Mouse (Mus musculus): ENCODE measurements at regions not wholly inside any gene's neighbourhood (a gene's known extent, or its start where the extent isn't known, plus 50 kb on each side); places are given as distances from the start of the nearest gene placed in this dataset.

DNA sequence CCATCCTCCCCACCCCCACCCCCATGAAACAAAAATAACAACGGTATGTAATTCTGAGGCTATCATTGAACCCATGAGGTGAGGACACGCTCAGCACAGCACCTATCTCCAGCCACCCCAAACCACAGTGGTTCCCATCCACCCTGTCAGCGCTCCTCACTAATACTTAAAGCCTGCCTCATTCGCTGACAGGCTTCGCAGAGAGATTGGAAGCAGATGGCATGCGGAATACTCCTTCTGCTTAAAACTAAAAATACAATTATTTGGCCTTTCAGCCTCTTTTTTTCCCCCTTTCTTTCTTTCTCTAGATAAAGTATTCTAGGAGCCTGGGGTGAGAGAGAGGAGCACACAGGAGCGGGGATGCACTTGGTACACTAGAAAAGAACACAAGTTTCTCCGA is 199.9 kb downstream of the Prdm2 start:
- Histone ChIP-seq H3K27ac (no peak overlapping the region), H3K9ac (no peak overlapping the region), H3K4me2 (no peak overlapping the region), H3K4me3 (no peak overlapping the region), H3K9me3 (no peaks in the 10 kb centered on the region), H3K36me3 (no peaks in the 10 kb centered on the region), H3K27me3 (peaks cover 5% of the 10 kb centered on the region; the same call in 1 of the 2 replicates), H3K4me1 (no peaks in the 10 kb centered on the region)
- WGBS = 56% methylated on average over 8 of the region's 8 CpGs
- ATAC-seq (ENCODE audit: insufficient number of reproducible peaks, low FRiP score, low TSS enrichment, low read depth) = no peak

DNA sequence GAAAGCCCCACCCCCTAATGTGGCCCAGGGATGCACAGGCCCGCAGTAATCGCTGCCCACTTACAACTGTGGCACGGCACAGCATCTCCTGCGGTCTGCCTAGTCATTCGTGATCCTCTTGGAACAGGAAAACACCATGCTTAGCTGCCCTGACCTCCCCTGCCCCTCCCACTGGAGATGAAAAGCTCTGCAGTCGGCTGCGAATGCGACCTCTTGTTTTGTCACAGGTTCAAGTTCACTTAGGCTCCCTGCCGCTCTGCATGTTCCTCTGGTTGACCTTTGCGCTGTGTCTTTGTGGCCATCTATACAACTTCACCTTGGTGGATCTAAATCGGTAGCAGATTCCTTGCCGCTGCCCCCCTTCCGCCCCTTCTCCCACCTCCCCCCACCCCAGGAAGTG is 210.8 kb downstream of the Prdm2 start:
- no peak overlapping the region for H3K4me3 ChIP-seq
- no peak overlapping the region for H3K27ac ChIP-seq
- H3K9me3 ChIP-seq = no peaks in the 10 kb centered on the region
- no peaks in the 10 kb centered on the region for H3K36me3 ChIP-seq
- WGBS = 32% methylated on average over 13 of the region's 13 CpGs
- no peak for ATAC-seq (ENCODE audit: insufficient number of reproducible peaks, low FRiP score, low TSS enrichment, low read depth)
- H3K4me1 ChIP-seq = peaks cover 8% of the 10 kb centered on the region; the same call in 1 of the 2 replicates
- no peak overlapping the region for H3K4me2 ChIP-seq
- no peak overlapping the region for H3K9ac ChIP-seq
- H3K27me3 ChIP-seq = no peaks in the 10 kb centered on the region

- no peak for ATAC-seq (ENCODE audit: insufficient number of reproducible peaks, low FRiP score, low TSS enrichment, low read depth)
- Histone ChIP-seq H3K9me3 (no peaks in the 10 kb centered on the region), H3K4me3 (no peak overlapping the region), H3K27ac (no peak overlapping the region), H3K4me2 (no peak overlapping the region), H3K4me1 (peaks cover 8% of the 10 kb centered on the region; the same call in 1 of the 2 replicates), H3K36me3 (no peaks in the 10 kb centered on the region), H3K27me3 (no peaks in the 10 kb centered on the region), H3K9ac (no peak overlapping the region)
- WGBS = 45% methylated on average over 5 of the region's 5 CpGs
Observed at GRCm38 (mm10) chr4:143001486-143001885, 211.3 kb downstream of the Prdm2 start.

DNA sequence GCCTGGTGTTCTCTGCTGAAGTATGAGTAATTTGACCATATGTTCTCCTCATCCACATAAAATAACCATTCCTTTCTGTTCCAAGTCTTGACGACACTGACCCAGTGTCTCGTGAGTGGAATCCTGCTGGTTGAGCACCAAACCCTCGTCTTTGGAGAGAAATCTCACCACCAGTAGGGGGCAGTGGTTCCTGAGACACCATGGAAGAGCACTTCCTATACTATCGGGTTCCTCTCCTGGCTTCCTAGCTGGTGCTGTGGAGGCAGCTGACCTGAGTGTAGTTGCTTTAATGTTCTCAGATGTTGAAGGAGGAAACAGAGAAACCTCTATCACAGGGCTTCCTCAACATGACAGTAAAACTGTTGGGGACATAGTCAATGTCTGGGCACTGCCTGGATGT is 216.4 kb downstream of the Prdm2 start:
- Histone ChIP-seq H3K4me2 (no peak overlapping the region), H3K9me3 (no peaks in the 10 kb centered on the region), H3K27me3 (no peaks in the 10 kb centered on the region), H3K27ac (no peak overlapping the region), H3K4me3 (no peak overlapping the region), H3K36me3 (no peaks in the 10 kb centered on the region), H3K9ac (no peak overlapping the region), H3K4me1 (peaks cover under 1% of the 10 kb centered on the region; the same call in 1 of the 2 replicates)
- ATAC-seq (ENCODE audit: insufficient number of reproducible peaks, low FRiP score, low TSS enrichment, low read depth) = no peak
- WGBS = 64% methylated on average over 4 of the region's 4 CpGs

- H3K9ac ChIP-seq = no peak overlapping the region
- no peaks in the 10 kb centered on the region for H3K9me3 ChIP-seq
- WGBS = 60% methylated on average over 4 of the region's 4 CpGs
- ATAC-seq (ENCODE audit: insufficient number of reproducible peaks, low FRiP score, low TSS enrichment, low read depth) = no peak
- H3K27ac ChIP-seq = no peak overlapping the region
- no peak overlapping the region for H3K4me2 ChIP-seq
- H3K27me3 ChIP-seq = no peaks in the 10 kb centered on the region
- no peaks in the 10 kb centered on the region for H3K4me1 ChIP-seq
- H3K4me3 ChIP-seq = no peak overlapping the region
- no peaks in the 10 kb centered on the region for H3K36me3 ChIP-seq
Observed at GRCm38 (mm10) chr4:142991401-142991800, 221.4 kb downstream of the Prdm2 start.

- 0 out of 2 replicates have a peak overlapping the region, but pooled peaks have one; percentile 12 for H3K4me2 ChIP-seq
- H3K36me3 ChIP-seq = no peaks in the 10 kb centered on the region
- H3K27me3 ChIP-seq = no peaks in the 10 kb centered on the region
- no peak for ATAC-seq (ENCODE audit: insufficient number of reproducible peaks, low FRiP score, low TSS enrichment, low read depth)
- H3K4me3 ChIP-seq = no peak overlapping the region
- H3K9ac ChIP-seq = no peak overlapping the region
- no peaks in the 10 kb centered on the region for H3K4me1 ChIP-seq
- no peaks in the 10 kb centered on the region for H3K9me3 ChIP-seq
- 5% methylated on average over 8 of the region's 8 CpGs for WGBS
- H3K27ac ChIP-seq = no peak overlapping the region
Observed at GRCm38 (mm10) chr4:142989175-142989574, 223.6 kb downstream of the Prdm2 start.

GRCm38 (mm10) chr4:142983295-142983624 is 229.5 kb downstream of the Prdm2 start:
- Histone ChIP-seq H3K9ac (no peak overlapping the region), H3K4me1 (no peaks in the 10 kb centered on the region), H3K27ac (no peak overlapping the region), H3K36me3 (no peaks in the 10 kb centered on the region), H3K9me3 (no peaks in the 10 kb centered on the region), H3K4me2 (no peak overlapping the region), H3K27me3 (no peaks in the 10 kb centered on the region), H3K4me3 (no peak overlapping the region)
- 47% methylated on average over 6 of the region's 6 CpGs for WGBS
- ATAC-seq (ENCODE audit: insufficient number of reproducible peaks, low FRiP score, low TSS enrichment, low read depth) = no peak

DNA sequence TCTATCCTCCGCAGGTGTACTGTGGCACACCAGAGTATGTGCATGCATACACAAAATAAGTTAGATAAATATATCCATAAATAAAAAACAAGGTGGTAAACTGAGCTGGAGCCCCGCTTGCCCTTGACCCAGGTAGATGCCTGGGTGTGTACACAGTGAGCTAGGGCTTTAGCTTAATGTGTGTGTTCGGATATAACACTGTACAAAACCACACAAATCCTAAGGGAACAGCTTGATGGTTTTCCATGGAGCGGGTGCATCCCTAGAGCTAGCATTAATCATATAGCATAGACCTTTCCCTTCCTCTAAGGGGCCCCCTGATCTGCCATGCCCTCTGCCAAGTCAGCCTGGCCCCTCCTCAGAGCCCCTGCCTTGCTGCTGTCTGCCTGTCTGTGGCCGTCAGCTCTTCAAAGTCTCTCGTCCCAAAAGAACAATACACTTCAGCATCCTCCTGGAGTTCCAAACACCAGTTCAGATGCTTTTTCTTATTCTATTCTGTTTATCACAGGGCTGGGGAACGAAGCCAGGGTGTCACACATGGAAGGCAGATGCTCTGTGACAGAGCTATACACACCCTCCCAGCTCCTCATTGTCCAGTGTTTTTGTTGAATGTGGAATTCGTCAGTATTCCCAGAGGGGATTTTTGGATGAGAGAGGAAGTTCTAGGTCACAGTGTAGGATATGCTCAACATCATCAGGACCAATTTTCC is 230.1 kb downstream of the Prdm2 start:
- H3K4me2 ChIP-seq = no peak overlapping the region
- H3K4me3 ChIP-seq = no peak overlapping the region
- WGBS = 57% methylated on average over 8 of the region's 8 CpGs
- no peaks in the 10 kb centered on the region for H3K27me3 ChIP-seq
- no peaks in the 10 kb centered on the region for H3K36me3 ChIP-seq
- no peak overlapping the region for H3K27ac ChIP-seq
- H3K9ac ChIP-seq = no peak overlapping the region
- no peak for ATAC-seq (ENCODE audit: insufficient number of reproducible peaks, low FRiP score, low TSS enrichment, low read depth)
- H3K9me3 ChIP-seq = no peaks in the 10 kb centered on the region
- H3K4me1 ChIP-seq = no peaks in the 10 kb centered on the region

- Histone ChIP-seq H3K4me1 (no peaks in the 10 kb centered on the region), H3K36me3 (no peaks in the 10 kb centered on the region), H3K27me3 (no peaks in the 10 kb centered on the region), H3K4me3 (no peak overlapping the region), H3K4me2 (no peak overlapping the region), H3K9ac (no peak overlapping the region), H3K27ac (no peak overlapping the region), H3K9me3 (no peaks in the 10 kb centered on the region)
- WGBS = 82% methylated on average over 11 of the region's 11 CpGs
- no peak for ATAC-seq (ENCODE audit: insufficient number of reproducible peaks, low FRiP score, low TSS enrichment, low read depth)
Observed at GRCm38 (mm10) chr4:142975620-142976019, 237.2 kb downstream of the Prdm2 start.

GRCm38 (mm10) chr4:142970040-142970439 is 242.8 kb downstream of the Prdm2 start:
- H3K4me1 ChIP-seq = no peaks in the 10 kb centered on the region
- 79% methylated on average over 4 of the region's 4 CpGs for WGBS
- no peak overlapping the region for H3K9ac ChIP-seq
- H3K27ac ChIP-seq = no peak overlapping the region
- no peaks in the 10 kb centered on the region for H3K27me3 ChIP-seq
- H3K4me2 ChIP-seq = no peak overlapping the region
- no peaks in the 10 kb centered on the region for H3K9me3 ChIP-seq
- no peak overlapping the region for H3K4me3 ChIP-seq
- H3K36me3 ChIP-seq = no peaks in the 10 kb centered on the region
- ATAC-seq (ENCODE audit: insufficient number of reproducible peaks, low FRiP score, low TSS enrichment, low read depth) = no peak

- no peak overlapping the region for H3K4me2 ChIP-seq
- ATAC-seq (ENCODE audit: insufficient number of reproducible peaks, low FRiP score, low TSS enrichment, low read depth) = no peak
- no peak overlapping the region for H3K9ac ChIP-seq
- WGBS = 90% methylated on average over 2 of the region's 2 CpGs
- no peaks in the 10 kb centered on the region for H3K27me3 ChIP-seq
- no peaks in the 10 kb centered on the region for H3K36me3 ChIP-seq
- H3K27ac ChIP-seq = no peak overlapping the region
- H3K9me3 ChIP-seq = no peaks in the 10 kb centered on the region
- no peaks in the 10 kb centered on the region for H3K4me1 ChIP-seq
- H3K4me3 ChIP-seq = no peak overlapping the region
Observed at GRCm38 (mm10) chr4:142967604-142968003, 245.2 kb downstream of the Prdm2 start.

DNA sequence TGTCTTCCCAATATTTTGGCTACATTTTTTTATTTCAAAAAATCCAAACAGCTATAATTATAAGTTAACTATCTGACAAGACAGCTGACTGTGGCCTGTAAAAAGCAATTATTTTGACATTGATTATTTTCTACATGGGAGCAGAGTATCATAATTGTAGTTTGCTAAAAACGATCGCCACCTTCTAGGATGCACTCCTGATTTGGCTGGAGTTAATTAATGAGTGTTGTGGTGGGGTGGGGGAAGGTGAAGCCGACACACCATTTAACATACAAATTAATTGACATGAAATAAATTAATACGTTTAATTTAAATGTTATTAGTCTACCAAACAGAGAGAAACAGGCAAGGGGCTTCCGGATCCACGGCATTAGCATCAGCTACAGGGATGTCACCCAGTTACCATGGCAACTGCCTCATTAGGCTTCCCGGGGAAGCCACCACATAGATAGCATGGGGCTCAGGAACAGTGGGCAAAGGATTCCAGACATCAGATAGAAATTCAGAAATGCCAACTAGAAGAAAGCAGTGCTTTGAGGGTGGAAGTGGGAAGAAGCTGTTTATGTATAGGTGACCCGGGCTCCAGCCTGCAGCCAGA is 255.9 kb downstream of the Prdm2 start:
- H3K9ac ChIP-seq = no peak overlapping the region
- no peaks in the 10 kb centered on the region for H3K36me3 ChIP-seq
- no peak overlapping the region for H3K27ac ChIP-seq
- no peak overlapping the region for H3K4me2 ChIP-seq
- H3K27me3 ChIP-seq = no peaks in the 10 kb centered on the region
- WGBS = 70% methylated on average over 8 of the region's 8 CpGs
- no peak for ATAC-seq (ENCODE audit: insufficient number of reproducible peaks, low FRiP score, low TSS enrichment, low read depth)
- no peaks in the 10 kb centered on the region for H3K9me3 ChIP-seq
- H3K4me1 ChIP-seq = no peaks in the 10 kb centered on the region
- no peak overlapping the region for H3K4me3 ChIP-seq

All from limb, embryonic 15.5 days (tissue).